Mouse (Mus musculus) retina, adult 2 months (tissue): ENCODE data around the gene Rnaseh2a.

Experiments used
- DNase-seq: peaks from one replicate; pipeline ENCODE4 v3.0.0-alpha.2; 2012; ENCODE audit warnings: low read depth, low spot score

Rnaseh2a gene

DNA sequence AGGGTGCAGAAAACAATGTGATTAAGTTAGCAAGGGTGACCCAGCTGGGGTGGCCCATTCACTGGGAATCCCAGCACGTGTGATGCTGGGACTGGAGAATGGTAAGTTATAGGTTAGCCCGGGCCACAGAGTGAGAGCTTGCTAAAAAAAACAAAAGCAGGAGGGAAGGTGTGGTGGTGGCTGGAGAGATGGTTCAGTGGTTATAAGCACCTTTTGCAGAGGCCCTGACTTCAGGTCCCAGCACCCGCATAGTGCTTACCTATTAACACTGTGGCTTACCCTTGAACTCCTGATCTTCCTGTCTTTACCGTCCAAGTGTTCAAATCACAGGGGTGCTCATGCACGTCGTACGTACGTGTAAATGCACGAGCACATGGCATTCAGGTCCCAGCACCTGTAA, 62.5 kb downstream of the Rnaseh2a start:
- no peak for DNase-seq
